Mouse (Mus musculus): ENCODE results near the gene Bpifa1. TPM values are rescaled to one million over a fixed set of nuclear protein-coding genes. Genes with fewer than 3 reads are reported as not detected.

Gene Bpifa1
- total and polyA plus RNA-seq, 2 experiments from 2014 or later = 0.86 TPM; not detected in 1

DNA sequence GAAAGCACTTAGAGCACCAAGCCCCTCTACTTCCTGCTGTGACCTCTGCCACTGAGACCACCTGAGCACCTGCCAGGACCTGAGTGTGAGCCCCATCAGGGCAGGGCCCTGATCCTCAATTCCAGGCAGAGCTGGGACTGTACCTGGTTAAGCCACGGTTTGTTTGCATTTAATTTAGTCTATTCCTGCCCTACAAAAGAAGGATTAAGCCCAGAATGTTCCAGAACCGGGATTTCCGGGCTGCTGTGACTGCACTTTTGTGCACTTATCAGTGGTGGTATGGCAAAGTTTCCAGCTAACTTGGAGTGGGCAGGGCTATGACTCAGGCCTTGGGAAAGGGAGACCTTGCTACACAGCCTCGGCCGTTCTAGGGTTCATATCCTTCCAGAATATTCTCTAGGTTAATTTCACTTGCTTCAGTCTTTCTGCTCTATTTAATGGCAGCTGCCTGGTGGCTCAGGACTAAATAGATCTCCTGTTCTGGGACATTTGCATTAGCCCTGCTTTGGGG lies 51.4 kb downstream of the Bpifa1 start:
- Histone ChIP-seq H3K27me3 (ENCODE audit: insufficient read depth, low read length) (no peaks in the 10 kb centered on the region), H3K36me3 (ENCODE audit: insufficient read depth, low read length) (no peaks in the 10 kb centered on the region), H3K9me3 (ENCODE audit: low read length) (no peaks in the 10 kb centered on the region), H3K4me1 (ENCODE audit: insufficient read depth, low read length) (no peaks in the 10 kb centered on the region), H3K27ac (no peak overlapping the region), H3K9ac (replicated peaks; ENCODE audit: low read length) (no peak overlapping the region), H3K4me2 (ENCODE audit: low read depth, low read length) (no peak overlapping the region), H3K4me3 (ENCODE audit: low read length) (no peak overlapping the region)
- ATAC-seq (no peak), DNase-seq (ENCODE audit: low spot score) (no peak)
- TF ChIP-seq CTCF (IDR thresholded peaks at IDR 0.05; ENCODE audit: low read depth) = no peak
- WGBS = 79% methylated on average over 5 of the region's 5 CpGs

DNA sequence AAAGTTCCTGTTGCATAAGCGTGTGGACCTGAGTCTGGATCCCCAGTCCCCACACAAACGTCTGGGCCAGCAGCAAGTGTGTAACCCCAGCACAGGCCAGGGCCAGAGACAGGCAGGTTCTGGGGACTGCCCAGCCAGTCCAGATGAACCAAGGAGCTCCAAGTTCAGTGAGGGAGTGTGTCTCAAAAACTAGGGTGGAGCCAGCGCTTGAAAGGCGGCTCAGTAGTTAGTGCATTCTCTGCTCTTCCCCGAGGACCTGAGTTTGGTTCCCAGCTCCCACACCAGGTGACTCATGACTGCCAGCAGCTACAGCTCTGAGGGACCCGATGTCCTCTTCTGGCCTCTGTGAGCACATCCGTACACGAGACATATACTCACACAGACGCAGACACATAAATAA lies 54.4 kb downstream of the Bpifa1 start:
- H3K9ac ChIP-seq (replicated peaks; ENCODE audit: low read length) = no peak overlapping the region

More for the DNA sequence above, 54.4 kb downstream of the Bpifa1 start:
- Histone ChIP-seq H3K4me2 (ENCODE audit: low read depth, low read length) (no peak overlapping the region), H3K27ac (no peak overlapping the region), H3K36me3 (ENCODE audit: insufficient read depth, low read length) (no peaks in the 10 kb centered on the region), H3K4me3 (ENCODE audit: low read length) (no peak overlapping the region), H3K27me3 (ENCODE audit: insufficient read depth, low read length) (no peaks in the 10 kb centered on the region), H3K9me3 (ENCODE audit: low read length) (no peaks in the 10 kb centered on the region), H3K4me1 (ENCODE audit: insufficient read depth, low read length) (no peaks in the 10 kb centered on the region)
- no peak for TF ChIP-seq CTCF (IDR thresholded peaks at IDR 0.05; ENCODE audit: low read depth)
- ATAC-seq = no peak
- WGBS = 89% methylated on average over 9 of the region's 9 CpGs
- DNase-seq (ENCODE audit: low spot score) = no peak

Other genes with a start within 250 kb of the Bpifa1 start
- not detected in 2 replicates for gene Bpifb6, start 242.5 kb upstream of the Bpifa1 start, total RNA-seq (2014; rRNA removed)
- 0.14 and 0.24 TPM in 2 replicates for gene Bpifb6, start 242.5 kb upstream of the Bpifa1 start, polyA plus RNA-seq (2015; fragmentation: Nextera tagmentation; extraction: Ambion mirVana)
- gene Bpifb3, start 224.7 kb upstream of the Bpifa1 start, total RNA-seq (2014; rRNA removed) = not detected in 2 replicates
- not detected in 2 replicates for gene Bpifb3, start 224.7 kb upstream of the Bpifa1 start, polyA plus RNA-seq (2015; fragmentation: Nextera tagmentation; extraction: Ambion mirVana)
- not detected in 2 replicates for gene Bpifb4, start 204.7 kb upstream of the Bpifa1 start, total RNA-seq (2014; rRNA removed)
- 0.16 TPM in 1 of 2 replicates, not detected in the other for gene Bpifb4, start 204.7 kb upstream of the Bpifa1 start, polyA plus RNA-seq (2015; fragmentation: Nextera tagmentation; extraction: Ambion mirVana)
- gene Bpifa6, start 167.9 kb upstream of the Bpifa1 start, total RNA-seq (2014; rRNA removed) = not detected in 2 replicates
- gene Bpifa6, start 167.9 kb upstream of the Bpifa1 start, polyA plus RNA-seq (2015; fragmentation: Nextera tagmentation; extraction: Ambion mirVana) = not detected in 2 replicates
- 0.86 TPM in 1 of 2 replicates, not detected in the other for gene Bpifa2, start 134.6 kb upstream of the Bpifa1 start, total RNA-seq (2014; rRNA removed)
- gene Bpifa2, start 134.6 kb upstream of the Bpifa1 start, polyA plus RNA-seq (2015; fragmentation: Nextera tagmentation; extraction: Ambion mirVana) = not detected in 2 replicates
- not detected in 2 replicates for gene Bpifa3, start 12.5 kb upstream of the Bpifa1 start, total RNA-seq (2014; rRNA removed)
- gene Bpifa3, start 12.5 kb upstream of the Bpifa1 start, polyA plus RNA-seq (2015; fragmentation: Nextera tagmentation; extraction: Ambion mirVana) = not detected in 2 replicates
- not detected in 2 replicates for gene Bpifa5, start 19.7 kb downstream of the Bpifa1 start, total RNA-seq (2014; rRNA removed)
- 0.16 TPM in 1 of 2 replicates, not detected in the other for gene Bpifa5, start 19.7 kb downstream of the Bpifa1 start, polyA plus RNA-seq (2015; fragmentation: Nextera tagmentation; extraction: Ambion mirVana)
- gene Bpifb1, start 47.9 kb downstream of the Bpifa1 start, total RNA-seq (2014; rRNA removed) = 0.10 TPM in 1 of 2 replicates, not detected in the other
- 0.26 and 0.35 TPM in 2 replicates for gene Bpifb1, start 47.9 kb downstream of the Bpifa1 start, polyA plus RNA-seq (2015; fragmentation: Nextera tagmentation; extraction: Ambion mirVana)
- 0.29 TPM in 1 of 2 replicates, not detected in the other for gene Bpifb5, start 80.9 kb downstream of the Bpifa1 start, total RNA-seq (2014; rRNA removed)
- gene Bpifb5, start 80.9 kb downstream of the Bpifa1 start, polyA plus RNA-seq (2015; fragmentation: Nextera tagmentation; extraction: Ambion mirVana) = 0.34 and 0.35 TPM in 2 replicates
- not detected in 2 replicates for gene Bpifb9a, start 115.0 kb downstream of the Bpifa1 start, total RNA-seq (2014; rRNA removed)
- gene Bpifb9a, start 115.0 kb downstream of the Bpifa1 start, polyA plus RNA-seq (2015; fragmentation: Nextera tagmentation; extraction: Ambion mirVana) = 0.44 TPM in 1 of 2 replicates, not detected in the other
- gene Bpifb9b, start 164.3 kb downstream of the Bpifa1 start, total RNA-seq (2014; rRNA removed) = 0.11 and 0.68 TPM in 2 replicates
- 0.16 and 0.29 TPM in 2 replicates for gene Bpifb9b, start 164.3 kb downstream of the Bpifa1 start, polyA plus RNA-seq (2015; fragmentation: Nextera tagmentation; extraction: Ambion mirVana)
- 9.6 and 13.2 TPM in 2 replicates for gene Cdk5rap1, start 230.1 kb downstream of the Bpifa1 start, total RNA-seq (2014; rRNA removed)
- 5.0 and 6.6 TPM in 2 replicates for gene Cdk5rap1, start 230.1 kb downstream of the Bpifa1 start, polyA plus RNA-seq (2015; fragmentation: Nextera tagmentation; extraction: Ambion mirVana)

Measured in hindbrain, postnatal 0 days (tissue).